8 mouse cellular contexts compared by ENCODE assay signal in genomic region chr9:43745951-43746703, GRCm38 (mm10). TPM values are rescaled to one million over a fixed set of nuclear protein-coding genes. Genes with fewer than 3 reads are reported as not detected.
DNase-seq lines count a peak whose midpoint lies in the region; ATAC-seq and TF ChIP-seq lines count a peak whose summit lies in the region.

No protein-coding gene starts in this region.

- H3K4me1 ChIP-seq in heart, embryonic 15.5 days (replicated peaks): peaks cover 28% of the 10 kb centered on the region
- H3K4me1 ChIP-seq in embryonic facial prominence, embryonic 10.5 days: peaks cover 85% of the 10 kb centered on the region
- peaks cover 30% of the 10 kb centered on the region for H3K4me1 ChIP-seq in intestine, embryonic 15.5 days (replicated peaks)
- H3K4me1 ChIP-seq in midbrain, postnatal 0 days (ENCODE audit: insufficient read depth, low read length): peaks cover 20% of the 10 kb centered on the region

- TF ChIP-seq CTCF in midbrain, postnatal 0 days (IDR thresholded peaks at IDR 0.05): no peak; the same call in 1 of the 2 replicates

- H3K4me3 ChIP-seq in heart, embryonic 15.5 days: peak overlapping the region; percentile 81
- peak overlapping the region; percentile 88 for H3K4me3 ChIP-seq in embryonic facial prominence, embryonic 10.5 days
- peak overlapping the region; percentile 88 for H3K4me3 ChIP-seq in intestine, embryonic 15.5 days (replicated peaks)
- H3K4me3 ChIP-seq in midbrain, postnatal 0 days (ENCODE audit: low read depth, low read length): peak overlapping the region; percentile 94

- H3K9me3 ChIP-seq in heart, embryonic 15.5 days (replicated peaks): no peaks in the 10 kb centered on the region
- H3K9me3 ChIP-seq in embryonic facial prominence, embryonic 10.5 days: no peaks in the 10 kb centered on the region
- no peaks in the 10 kb centered on the region for H3K9me3 ChIP-seq in intestine, embryonic 15.5 days
- H3K9me3 ChIP-seq in midbrain, postnatal 0 days (ENCODE audit: low read length): no peaks in the 10 kb centered on the region

- peak overlapping the region; percentile 20; the same call in 1 of the 2 replicates for H3K9ac ChIP-seq in heart, embryonic 15.5 days
- peak overlapping the region; percentile 86 for H3K9ac ChIP-seq in intestine, embryonic 15.5 days
- H3K9ac ChIP-seq in midbrain, postnatal 0 days (replicated peaks; ENCODE audit: low read length, poor library complexity, severe bottlenecking): peak overlapping the region; percentile 95

- peak overlapping the region; percentile 98 for H3K4me2 ChIP-seq in heart, embryonic 15.5 days
- H3K4me2 ChIP-seq in intestine, embryonic 15.5 days (replicated peaks): peak overlapping the region; percentile 97
- H3K4me2 ChIP-seq in midbrain, postnatal 0 days (ENCODE audit: low read depth, low read length, poor library complexity, severe bottlenecking): peak overlapping the region; percentile 91

- DNase-seq in heart, postnatal 4 days: no peak
- peak; percentile 46 for DNase-seq in embryonic facial prominence, embryonic 10.5 days (ENCODE audit: low spot score)
- no peak for DNase-seq in midbrain, postnatal 0 days (ENCODE audit: low spot score)
- DNase-seq in urinary bladder, adult 18-20 months (ENCODE audit: low spot score in 2 of 2): no peak
- no peak for DNase-seq in ovary, postnatal 14 days (ENCODE audit: low spot score)

- no peak overlapping the region for H3K27ac ChIP-seq in heart, embryonic 15.5 days
- H3K27ac ChIP-seq in embryonic facial prominence, embryonic 10.5 days (replicated peaks): peak overlapping the region; percentile 98
- H3K27ac ChIP-seq in intestine, embryonic 15.5 days: no peak overlapping the region
- peak overlapping the region; percentile 13; the same call in 1 of the 2 replicates for H3K27ac ChIP-seq in midbrain, postnatal 0 days (ENCODE audit: low read depth, low read length)

- H3K27me3 ChIP-seq in heart, embryonic 15.5 days: peaks cover 37% of the 10 kb centered on the region
- peaks cover 35% of the 10 kb centered on the region for H3K27me3 ChIP-seq in embryonic facial prominence, embryonic 10.5 days (replicated peaks; ENCODE audit: low read depth, poor library complexity, severe bottlenecking)
- no peaks in the 10 kb centered on the region for H3K27me3 ChIP-seq in intestine, embryonic 15.5 days (replicated peaks)
- H3K27me3 ChIP-seq in midbrain, postnatal 0 days (ENCODE audit: insufficient read depth, low read length): no peaks in the 10 kb centered on the region

- H3K36me3 ChIP-seq in heart, embryonic 15.5 days: no peaks in the 10 kb centered on the region
- H3K36me3 ChIP-seq in embryonic facial prominence, embryonic 10.5 days (replicated peaks): peaks cover 6% of the 10 kb centered on the region; the same call in 1 of the 2 replicates
- no peaks in the 10 kb centered on the region for H3K36me3 ChIP-seq in intestine, embryonic 15.5 days
- no peaks in the 10 kb centered on the region for H3K36me3 ChIP-seq in midbrain, postnatal 0 days (ENCODE audit: insufficient read depth, low read length)

- WGBS in heart, embryonic 15.5 days: 17% methylated on average over 13 of the region's 13 CpGs
- 5% methylated on average over 13 of the region's 13 CpGs for WGBS in embryonic facial prominence, embryonic 10.5 days
- 13% methylated on average over 13 of the region's 13 CpGs for WGBS in intestine, embryonic 15.5 days
- 7% methylated on average over 13 of the region's 13 CpGs for WGBS in midbrain, postnatal 0 days

- no peak for ATAC-seq in heart, embryonic 15.5 days (replicated peaks; ENCODE audit: insufficient number of reproducible peaks, insufficient read depth, low FRiP score, low read depth)
- no peak for ATAC-seq in intestine, embryonic 15.5 days
- no peak for ATAC-seq in midbrain, postnatal 0 days (ENCODE audit: low FRiP score)
- no peak for ATAC-seq in monocyte, adult 5-6 weeks (replicated peaks; ENCODE audit: insufficient number of reproducible peaks, low FRiP score, low TSS enrichment, poor library complexity, severe bottlenecking)

RNA-seq across cellular contexts. Expression of gene Nectin1, which starts 2.3 kb away (rescaled TPM):
- 1.0 and 2.9 TPM in 2 replicates for polyA plus RNA-seq in heart, embryonic 15.5 days (2015; fragmentation: Nextera tagmentation; extraction: Ambion mirVana)
- total RNA-seq in heart, postnatal 4 days (2021): 1 to 10 TPM; 8.3 to 8.9 TPM
- polyA plus RNA-seq in embryonic facial prominence, embryonic 10.5 days (2016; fragmentation: Nextera tagmentation; extraction: Ambion mirVana): 5.0 TPM in 2 replicates
- 4.1 and 4.5 TPM in 2 replicates for polyA plus RNA-seq in intestine, embryonic 15.5 days (2015; fragmentation: Nextera tagmentation; extraction: Ambion mirVana)
- total RNA-seq in midbrain, postnatal 0 days (2014; rRNA removed): 64.7 and 71.6 TPM in 2 replicates
- 14.9 and 15.4 TPM in 2 replicates for polyA plus RNA-seq in midbrain, postnatal 0 days (2015; fragmentation: Nextera tagmentation; extraction: Ambion mirVana)
- total RNA-seq in monocyte, adult 5-6 weeks (2017): 6.0 to 7.5 TPM (median 7.2 TPM) in 3 replicates

Comparison
In these comparisons a context has a peak if more than half of its experiments do, and no peak if none do; other contexts are left out.
1. H3K27ac ChIP-seq: peak in embryonic facial prominence, embryonic 10.5 days (single experiment) and midbrain, postnatal 0 days (single experiment); none in heart, embryonic 15.5 days (single experiment) and intestine, embryonic 15.5 days (single experiment).
2. H3K9ac ChIP-seq: peak in every context shown above with its lines; median percentile 95 in midbrain, postnatal 0 days; 86 in intestine, embryonic 15.5 days; 20 in heart, embryonic 15.5 days.
3. Peak in every context shown above with its lines, with median percentiles within 50 percentile points of each other: H3K4me2 ChIP-seq and H3K4me3 ChIP-seq.